Mouse (Mus musculus) megakaryocyte progenitor cell, adult 5-6 weeks (primary cell): ENCODE measurements around the gene Tuba1c. TPM values are rescaled to one million over a fixed set of nuclear protein-coding genes. Genes with fewer than 3 reads are reported as not detected.
"Not testable (repeated sequence)": the region's sequence is repeated elsewhere in the genome, so short reads cannot be mapped to it uniquely, and the experiment has no call there.

ENCODE experiments used
- ATAC-seq: replicated peaks from 2 replicates; pipeline ENCODE4 v1.8.0; 2016; ENCODE audit warnings: mild to moderate bottlenecking, moderate TSS enrichment, inconsistent platforms; ENCODE audit not compliant: poor library complexity
- total RNA-seq, 2 experiments: library from RNA; stranded (forward) in 1 of 2; stranded (reverse) in 1 of 2; fragments of 157-497, 149-512 nt in 1 of 2; fragments of 200-1000 nt in 1 of 2; gene quantifications; 2 replicates each; pipeline versions ENCODE4 v1.2.3 to v1.2.4; 2015 to 2017

Gene Tuba1c
- total RNA-seq, 2 experiments from 2014 or later: 105 to 190 TPM

DNA sequence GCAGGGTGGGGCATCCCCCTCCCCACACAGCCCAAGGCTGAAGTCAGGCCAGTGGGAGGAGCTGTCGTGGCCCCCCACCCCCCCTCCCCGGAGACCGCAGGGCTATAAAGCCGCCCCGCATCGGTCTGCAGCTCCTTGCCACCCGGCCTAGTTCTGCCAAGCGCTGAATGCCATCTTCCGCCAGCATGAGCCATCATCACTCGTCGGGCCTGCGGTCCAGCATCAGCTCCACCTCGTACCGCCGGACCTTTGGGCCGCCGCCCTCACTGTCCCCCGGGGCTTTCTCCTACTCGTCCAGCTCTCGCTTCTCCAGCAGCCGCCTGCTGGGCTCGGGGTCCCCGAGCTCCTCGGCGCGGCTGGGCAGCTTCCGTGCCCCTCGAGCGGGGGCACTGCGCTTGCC, 25.3 kb downstream of the Tuba1c start, which contains the start of gene Prph:
Gene Prph, plus strand, starts transcription at position 135 of the 400 bp plus-strand sequence.
- ATAC-seq: no peak

DNA sequence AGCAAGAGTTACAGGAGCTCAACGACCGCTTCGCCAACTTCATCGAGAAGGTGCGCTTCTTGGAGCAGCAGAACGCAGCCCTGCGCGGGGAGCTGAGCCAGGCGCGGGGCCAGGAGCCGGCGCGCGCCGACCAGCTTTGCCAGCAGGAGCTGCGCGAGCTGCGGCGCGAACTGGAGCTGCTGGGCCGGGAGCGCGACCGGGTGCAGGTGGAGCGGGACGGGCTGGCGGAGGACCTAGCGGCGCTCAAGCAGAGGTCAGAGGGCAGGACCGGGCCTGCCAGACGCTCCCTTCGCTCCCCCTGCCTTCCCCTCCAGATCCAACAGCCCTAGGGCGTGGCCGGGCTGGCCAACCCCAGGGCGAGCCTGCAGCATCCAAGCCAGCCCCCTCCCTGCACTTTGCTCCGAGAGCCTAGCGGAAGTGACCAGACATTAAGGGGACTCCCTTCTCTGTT, 25.8 kb downstream of the Tuba1c start:
- peak; percentile 30 for ATAC-seq

DNA sequence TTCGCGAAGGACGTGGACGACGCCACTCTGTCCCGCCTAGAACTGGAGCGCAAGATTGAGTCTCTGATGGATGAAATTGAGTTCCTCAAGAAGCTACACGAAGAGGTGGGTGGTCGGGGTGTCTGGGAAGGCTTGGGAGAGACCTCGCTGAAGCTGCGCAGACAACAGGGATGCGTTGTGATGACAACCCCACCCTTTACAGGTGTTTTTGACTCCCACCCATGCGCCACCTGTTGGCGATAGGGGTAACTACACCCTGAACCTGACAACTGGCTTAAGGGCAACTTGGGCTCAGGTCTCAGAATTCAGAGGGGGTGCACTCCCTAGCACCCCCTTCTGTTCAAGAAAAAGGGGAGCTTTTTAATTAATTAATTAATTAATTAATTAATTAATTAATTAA, 26.6 kb downstream of the Tuba1c start:
- ATAC-seq: peak; percentile 75

DNA sequence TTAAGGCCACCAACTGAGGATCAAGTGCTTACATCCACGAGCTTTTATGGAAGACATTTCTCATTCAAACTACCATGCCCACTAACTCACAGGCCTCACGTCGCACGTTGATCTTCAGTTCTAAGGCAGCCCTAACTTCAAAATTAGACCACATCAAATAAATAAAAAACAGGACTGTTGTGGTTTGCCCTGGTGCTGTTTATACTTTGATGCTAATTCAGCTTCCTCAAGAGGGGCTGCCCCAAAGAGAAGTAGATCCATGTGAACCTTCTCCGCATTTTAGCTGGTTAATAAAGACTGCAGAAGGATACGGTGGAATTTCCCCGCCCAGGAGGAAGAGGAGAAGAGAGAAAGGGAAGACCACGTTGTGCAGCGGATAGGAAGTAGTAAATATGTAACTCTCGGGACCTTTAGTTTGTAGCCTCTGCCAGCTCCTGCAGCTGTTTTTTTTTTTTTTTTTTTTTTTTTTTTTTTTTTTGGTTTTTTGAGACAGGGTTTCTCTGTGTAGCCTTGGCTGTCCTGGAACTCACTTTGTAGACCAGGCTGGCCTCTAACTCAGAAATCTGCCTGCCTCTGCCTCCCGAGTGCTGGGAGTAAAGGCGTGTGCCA, 36.0 kb downstream of the Tuba1c start:
- no peak for ATAC-seq

DNA sequence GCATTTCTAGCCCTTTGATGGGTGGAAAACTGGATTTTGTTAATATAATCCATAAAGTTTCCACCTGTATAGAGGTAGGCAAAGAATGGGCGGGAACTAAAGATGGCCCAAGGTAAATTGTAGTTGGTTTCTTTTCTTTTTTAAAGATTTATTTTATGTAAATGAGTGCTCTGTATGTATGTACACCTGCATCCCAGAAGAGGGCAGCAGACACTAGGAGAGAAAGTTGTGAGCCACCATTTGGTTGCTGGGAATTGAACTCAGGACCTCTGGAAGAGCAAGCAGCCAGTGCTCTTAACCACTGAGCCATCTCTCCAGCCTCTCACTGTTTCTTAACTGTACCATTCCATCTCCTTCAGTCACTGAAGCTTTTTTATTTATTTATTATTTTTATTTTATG, 42.3 kb downstream of the Tuba1c start:
- no peak for ATAC-seq

DNA sequence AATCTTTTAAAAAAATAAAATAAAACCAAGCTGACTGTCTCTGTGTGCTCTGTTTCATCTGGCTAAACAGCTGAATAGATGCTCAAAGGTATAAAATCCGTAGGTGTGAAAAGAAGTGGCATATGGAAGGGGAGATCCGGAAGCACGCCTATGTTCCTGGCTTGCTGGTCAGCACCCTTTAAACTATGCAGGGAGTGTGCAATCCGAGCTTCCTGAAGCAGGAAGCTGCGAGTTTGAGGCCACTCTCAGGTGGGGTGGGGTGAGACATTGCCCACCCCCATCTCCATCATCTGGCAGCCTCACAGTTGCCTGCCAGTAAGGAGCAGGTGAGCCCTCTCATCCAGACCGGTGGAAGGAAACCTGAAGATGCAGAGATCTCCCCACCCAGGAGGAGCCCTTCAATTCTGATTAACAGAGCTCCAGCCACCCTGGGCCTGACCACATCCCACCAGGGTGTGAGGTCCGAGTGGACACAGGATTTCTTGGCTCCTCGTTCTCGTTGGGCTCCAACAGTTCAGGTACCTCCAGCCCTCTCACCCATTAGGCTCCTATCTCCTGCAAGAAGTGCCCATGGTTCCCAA, 44.4 kb downstream of the Tuba1c start, which contains the start of gene Troap:
Gene Troap, plus strand, starts transcription at position 557 of the 581 bp plus-strand sequence.
- no peak for ATAC-seq

DNA sequence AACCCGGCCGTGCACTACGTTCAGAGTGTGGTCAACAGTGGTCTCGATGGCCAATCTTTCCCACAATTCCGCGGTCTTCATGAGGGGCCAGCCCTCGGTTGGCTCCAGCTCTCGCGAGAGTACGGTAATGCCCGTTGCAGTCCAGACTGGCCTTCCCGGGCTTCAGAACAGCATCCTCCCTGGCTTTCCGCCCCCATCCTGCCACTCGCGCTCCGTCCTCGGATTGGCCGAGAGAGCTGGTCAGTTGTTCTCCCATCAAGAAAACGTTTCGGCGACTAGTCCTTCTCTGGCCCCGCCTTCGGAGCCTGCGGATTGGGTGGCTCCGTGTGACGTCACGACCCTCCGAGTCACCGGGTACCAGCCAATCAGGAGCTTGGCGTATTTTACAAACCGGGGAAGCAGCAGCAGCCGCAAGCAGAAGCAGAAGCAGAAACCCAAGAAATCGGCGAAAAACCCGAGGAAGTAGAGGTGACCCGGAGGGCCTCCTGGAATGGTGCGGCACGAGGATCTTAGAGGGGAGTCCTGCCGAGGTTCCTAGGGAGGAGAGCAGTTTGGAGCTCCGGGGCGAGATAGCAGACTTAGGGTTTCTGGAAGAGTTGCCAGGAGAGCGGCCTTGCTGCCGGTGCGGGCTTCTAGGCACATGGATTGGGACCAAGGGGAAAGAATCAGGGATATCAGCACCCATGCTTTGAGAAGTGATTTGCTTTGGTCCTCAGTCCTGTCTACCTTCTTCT, 45.1 kb downstream of the Tuba1c start:
- peak; percentile 96 for ATAC-seq

DNA sequence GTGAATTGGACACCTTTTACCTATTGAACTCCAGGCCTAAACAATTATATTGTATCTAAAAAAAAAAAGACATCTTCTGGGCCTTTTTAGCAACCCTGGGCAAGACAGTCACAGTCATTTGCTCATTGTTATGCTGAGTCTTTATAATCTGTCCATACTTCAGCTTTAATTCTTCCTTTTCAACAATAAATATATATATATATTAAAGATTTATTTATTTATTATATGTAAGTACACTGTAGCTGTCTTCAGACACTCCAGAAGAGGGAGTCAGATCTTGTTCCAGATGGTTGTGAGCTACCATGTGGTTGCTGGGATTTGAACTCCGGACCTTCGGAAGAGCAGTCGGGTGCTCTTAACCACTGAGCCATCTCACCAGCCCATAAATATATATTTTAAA, 46.3 kb downstream of the Tuba1c start:
- not testable (repeated sequence) for ATAC-seq

DNA sequence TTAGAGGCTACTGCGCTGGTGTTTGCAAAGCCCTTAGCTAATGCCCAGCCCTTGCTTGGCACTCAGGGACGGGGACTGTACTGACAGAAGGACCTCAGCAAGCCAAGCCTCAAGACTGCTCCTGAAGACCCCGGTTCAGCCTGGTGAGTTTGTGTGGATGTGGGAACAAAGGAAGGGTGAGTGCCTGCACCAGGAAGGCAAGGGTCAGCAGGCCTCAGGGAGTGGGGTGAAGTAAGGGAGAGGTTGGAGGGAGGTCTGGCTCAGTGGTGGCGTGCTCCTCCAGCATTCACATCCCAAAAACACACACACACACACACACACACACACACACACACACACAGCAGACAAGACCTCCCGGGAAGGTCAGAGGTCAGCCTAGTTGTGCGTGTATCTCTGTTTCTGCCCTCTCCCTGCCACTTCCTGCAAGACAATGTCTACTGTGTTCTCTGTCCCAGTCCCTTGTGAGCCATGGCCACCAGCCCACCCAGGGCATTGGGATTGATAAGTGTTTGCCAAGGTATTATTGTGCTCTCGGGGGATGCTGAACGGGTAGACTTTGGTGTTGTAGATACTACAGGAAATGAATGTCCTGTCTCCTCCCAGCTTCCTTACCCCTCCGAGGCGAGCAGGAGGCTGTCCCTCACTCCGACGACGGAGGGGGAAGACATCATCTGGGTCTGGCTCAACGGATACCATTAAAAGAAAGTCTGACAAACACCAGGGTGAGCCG, 48.7 kb downstream of the Tuba1c start:
- no peak for ATAC-seq

DNA sequence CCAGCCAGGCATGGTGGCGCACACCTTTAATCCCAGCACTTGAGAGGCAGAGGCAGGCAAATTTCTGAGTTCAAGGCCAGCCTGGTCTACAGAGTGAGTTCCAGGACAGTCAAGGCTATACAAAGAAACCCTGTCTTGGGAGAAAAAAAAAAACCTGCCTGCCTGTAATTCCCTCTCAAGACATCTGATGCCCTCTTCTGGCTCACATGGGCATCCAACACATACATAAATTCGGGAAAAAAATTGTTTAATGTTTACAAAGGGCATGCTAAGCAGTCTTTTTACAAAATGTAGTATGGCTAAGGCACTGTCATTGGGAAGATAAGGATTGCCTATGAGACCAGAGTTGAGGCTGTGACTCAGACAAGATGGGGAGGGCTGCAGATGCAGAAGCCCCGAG, 50.1 kb downstream of the Tuba1c start:
- ATAC-seq: no peak

DNA sequence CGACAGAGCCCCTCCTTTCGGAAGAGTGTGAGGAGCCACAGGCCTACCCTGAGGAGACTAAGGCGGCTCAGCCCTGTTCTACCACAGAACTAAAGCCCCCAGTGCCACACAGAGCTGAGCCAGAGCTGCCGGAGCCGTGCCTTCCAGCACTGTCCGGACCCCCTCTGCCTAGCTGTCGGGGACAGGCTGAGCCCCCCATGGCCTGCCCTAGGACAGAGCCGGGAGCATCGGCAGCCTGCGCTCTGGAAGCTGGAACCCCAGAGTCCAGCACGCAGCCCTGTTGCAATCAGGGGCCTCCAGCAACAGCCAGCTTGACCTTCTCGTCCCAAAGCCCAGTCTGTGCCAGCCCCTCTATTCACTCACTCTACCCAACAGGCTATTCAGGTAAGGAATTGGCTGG, 52.6 kb downstream of the Tuba1c start:
- ATAC-seq: no peak

DNA sequence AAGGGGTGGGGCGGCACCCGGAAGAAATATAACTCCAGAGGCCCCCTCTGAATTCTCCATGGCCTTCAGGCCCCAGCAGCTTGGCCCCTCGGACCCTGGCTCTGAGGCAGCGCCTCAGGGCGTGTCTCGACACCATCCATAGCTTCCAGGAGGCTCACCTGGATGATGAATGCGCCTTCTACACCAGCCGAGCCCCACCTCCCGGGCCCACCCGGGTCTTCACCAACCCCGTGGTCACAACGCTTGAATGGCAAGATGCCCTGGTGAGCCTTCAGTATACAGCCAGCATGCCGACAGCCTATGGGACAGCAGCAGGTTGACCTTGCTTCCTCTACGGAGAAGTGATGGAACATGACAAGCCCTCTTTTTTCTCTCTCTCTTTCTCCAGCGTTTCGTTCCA, 53.1 kb downstream of the Tuba1c start:
- ATAC-seq: no peak

DNA sequence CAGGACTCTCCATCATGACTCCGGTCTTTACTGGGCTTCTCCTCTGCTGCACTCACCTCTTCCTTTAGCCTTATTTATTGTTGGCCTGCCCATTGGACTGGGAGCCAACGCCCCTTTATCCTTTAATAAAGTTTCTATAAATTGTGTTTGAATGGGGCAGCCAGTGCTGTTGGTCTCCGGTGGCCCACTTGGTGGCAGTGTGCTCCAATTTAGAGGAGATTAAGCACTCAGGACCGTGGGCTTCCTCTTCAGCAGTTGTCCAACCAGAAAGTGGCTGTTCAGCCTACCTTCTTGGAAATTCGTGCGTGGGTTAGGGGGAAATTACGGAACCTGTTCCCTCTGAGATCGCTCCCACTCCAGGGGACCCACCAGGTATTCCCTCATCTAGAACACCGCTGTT, 53.6 kb downstream of the Tuba1c start:
- ATAC-seq: peak; percentile 70

DNA sequence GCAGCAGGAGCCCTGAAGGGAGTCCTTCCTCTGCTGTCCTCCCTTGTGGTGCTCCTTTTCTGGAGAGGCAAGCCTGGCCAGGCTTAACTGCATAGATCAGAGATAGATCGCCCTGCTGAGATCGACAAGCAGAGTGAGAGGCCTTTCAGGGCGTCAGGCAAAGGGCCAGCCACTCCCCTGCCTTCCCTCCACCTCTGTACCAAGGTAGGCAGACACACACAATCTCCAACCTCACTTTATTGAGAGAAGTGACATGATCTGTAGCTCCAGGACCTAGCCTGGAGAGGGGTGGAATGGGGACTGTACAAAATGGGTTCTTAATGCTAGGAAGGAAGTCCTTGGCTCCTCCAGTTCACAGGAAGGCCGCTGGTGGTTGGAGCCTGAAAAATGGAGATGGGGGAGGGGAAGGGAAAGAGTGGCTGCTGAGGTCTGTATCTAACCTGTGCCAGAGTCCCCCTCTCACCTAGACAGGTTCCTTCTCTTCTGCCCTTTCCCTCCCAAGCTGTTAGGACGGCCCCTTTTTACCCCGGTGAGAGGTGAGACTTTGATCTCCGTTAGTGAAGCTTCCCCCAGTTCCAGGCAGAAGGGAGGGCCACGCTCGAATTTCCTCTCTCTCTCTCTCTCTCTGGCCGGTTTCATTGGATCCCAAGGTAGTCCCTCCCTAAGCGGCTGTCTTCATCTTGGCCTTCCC, 54.3 kb downstream of the Tuba1c start:
- ATAC-seq: no peak

DNA sequence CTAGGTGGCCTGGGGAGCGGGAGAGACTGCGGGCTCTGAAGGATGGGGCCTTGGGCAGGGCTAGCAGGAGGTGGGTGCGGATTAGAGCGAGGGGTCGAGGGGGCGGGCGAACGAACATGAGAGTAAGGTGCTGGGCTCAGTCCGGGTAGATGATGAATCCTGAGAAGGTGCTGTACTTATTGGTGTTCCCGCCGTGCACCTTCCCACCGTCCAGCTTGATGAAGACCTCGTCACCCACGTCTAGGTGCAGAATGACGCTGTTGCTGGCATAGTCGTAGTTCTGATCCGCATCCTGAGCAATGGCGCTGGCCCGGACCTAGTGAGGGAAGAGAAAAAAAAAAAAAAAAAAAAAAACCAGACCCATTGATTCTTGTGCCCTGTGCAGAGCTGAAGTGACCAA, 54.9 kb downstream of the Tuba1c start:
- ATAC-seq: no peak

DNA sequence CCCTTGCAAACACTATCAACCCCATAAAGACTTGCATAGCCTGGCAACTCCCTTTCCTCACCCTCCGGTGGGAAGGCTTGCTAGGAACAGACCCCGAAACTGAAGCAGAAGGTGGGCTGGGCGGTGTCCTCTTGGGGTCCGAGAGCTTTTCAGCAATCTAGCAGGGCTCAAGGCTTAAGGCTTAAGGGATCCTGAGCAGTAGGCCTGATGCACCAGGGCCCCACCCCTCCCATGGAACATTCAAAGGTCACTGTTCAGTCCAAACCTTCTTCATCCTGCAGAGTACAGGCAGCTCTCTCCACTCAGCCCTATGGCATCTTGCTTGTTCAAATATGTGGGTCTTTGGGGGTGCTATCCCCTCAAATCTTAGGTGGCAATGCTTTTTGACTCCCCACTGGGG, 56.3 kb downstream of the Tuba1c start:
- ATAC-seq: no peak

DNA sequence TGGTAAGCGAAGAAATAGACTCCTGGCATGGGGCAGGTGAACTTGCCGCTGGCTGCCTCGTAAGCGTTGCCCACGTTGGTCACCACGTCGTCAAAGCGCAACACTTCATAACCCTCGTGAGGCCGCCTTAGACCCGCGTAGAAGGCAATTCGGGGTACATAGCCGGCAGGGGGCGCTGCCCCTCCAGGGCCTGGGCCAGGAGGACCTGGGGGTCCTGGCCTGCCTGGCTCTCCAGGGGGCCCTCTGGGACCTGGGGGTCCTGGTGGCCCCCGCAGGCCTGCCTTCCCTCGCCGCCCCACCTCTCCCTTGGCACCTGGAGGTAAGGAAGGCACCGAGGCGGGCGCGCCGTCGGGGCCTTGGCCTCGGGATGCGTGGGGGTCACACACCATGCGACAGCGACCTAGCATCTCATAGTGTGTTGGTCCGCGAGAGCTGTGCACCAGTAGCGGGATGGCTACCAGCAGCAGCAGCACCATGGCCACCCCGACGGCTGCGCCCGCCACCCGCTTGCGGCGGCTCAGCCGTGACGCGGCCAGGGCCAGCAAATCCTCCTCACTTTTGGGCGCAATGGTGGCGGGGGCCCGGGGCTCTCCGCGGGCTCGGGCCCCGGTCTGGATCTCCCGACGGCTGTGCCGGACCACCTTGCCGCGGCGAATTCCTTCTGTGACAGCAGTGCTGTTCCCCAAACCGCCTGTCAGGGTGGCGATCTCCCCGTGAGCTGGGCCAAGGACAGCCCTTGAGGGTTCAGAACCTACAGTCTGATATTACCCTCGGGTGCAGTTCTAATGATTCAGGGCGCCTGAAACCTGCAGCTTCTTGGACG, 57.8 kb downstream of the Tuba1c start, which contains the start of gene C1ql4:
Gene C1ql4, minus strand, starts transcription at position 565 of the 823 bp plus-strand sequence.
- ATAC-seq: peak; percentile 35; the same call in 1 of the 2 replicates
